Mouse (Mus musculus) frontal cortex, postnatal 25 days (tissue): ENCODE measurements around the gene Scn1b.

ENCODE experiments used
- DNase-seq, 2 experiments: peaks; one replicate each; pipeline ENCODE4 v3.0.0; 2022; ENCODE audit warnings: low spot score in 2 of 2

The Scn1b gene

DNA sequence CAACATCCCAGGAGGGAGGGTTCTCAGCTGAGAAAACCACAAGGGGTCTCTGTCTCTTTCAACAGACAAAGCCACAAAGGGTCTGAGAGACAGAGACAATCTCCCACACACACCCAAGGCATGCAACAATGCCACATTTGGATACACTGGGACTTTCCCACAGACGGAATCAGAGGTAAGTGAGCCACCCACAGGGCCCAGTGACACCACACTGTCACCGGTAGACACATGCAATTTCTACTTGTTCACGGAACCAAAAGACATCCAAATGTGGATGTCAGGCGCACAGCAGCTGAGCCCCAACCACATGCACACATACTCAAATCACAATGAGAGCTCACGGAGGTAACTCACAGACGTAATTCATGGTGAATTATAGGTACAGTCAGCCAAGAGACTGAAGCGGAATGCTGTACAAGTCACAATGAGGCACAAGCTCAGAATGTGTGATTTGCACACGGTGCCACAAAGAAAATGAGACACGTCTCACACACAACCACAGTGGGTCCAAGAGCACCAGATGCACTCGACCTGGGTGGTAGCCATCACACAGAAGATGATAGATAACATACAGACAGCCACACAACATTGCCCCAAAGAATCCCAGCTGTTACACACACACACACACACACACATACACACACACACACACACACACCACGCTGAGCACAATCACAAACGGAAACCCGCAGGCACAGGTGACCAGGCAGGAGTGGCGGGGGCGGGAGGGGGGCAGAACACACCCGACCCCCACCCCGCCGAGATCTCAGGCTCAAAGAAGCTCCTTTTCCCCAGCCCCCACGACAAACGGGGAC is 23.2 kb upstream of the Scn1b start:
- no peak for DNase-seq

DNA sequence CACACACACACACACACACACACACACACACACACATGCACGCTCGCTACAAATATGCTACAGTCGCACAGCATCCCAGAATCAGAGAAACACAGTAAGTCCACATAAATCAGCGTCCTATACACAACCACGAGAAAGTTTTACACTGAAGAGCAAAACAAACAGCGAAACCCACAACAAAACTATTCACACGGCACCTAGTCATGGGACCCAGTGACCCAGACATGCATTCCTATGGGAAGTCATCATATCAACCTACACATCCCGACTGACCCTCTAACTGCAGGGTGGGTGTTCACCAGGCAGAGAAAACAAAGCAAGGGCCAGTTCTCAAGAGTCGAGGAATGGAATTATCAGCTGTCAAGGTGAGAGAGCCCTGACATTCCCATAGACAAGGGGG is 22.5 kb upstream of the Scn1b start:
- no peak for DNase-seq

DNA sequence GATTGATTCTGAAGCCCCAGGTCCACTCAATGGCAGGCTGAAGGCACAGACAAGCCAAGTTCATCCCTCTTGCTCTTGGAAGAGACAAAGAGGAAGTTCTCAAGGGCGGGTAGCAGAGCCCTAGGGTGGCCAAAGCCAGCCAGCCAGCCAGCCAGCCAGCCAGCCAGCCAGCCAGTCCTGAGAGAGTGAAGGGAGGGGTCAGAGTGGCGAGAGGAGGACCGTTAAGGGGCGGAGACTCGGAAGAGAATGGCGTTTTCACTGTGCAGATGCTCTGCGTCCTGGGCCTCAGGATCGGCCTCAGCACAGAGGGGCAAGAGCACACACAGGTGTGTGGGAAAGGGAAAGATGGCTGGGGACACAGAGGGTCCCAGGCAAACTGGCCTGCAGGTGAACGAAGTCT is 22.0 kb upstream of the Scn1b start:
- DNase-seq: no peak

DNA sequence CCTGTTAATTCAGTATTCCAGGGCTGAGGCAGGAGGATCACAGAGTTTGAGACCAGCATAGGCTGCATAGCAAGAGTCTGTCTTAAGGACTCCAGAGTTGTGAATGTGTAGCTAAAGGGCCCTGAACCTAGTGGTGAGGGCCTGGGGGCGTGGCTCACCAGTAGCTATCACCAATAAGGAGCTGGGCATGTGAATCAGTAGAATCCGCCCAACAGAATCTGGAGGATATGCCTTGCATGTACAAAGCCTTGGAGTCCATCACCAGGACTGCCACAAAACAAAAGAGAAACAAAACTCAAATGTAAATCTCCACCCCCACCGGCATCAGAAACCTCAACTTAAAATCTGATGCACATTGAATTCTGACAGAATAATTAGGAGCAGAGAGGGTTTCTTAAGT is 21.3 kb upstream of the Scn1b start:
- DNase-seq: no peak

DNA sequence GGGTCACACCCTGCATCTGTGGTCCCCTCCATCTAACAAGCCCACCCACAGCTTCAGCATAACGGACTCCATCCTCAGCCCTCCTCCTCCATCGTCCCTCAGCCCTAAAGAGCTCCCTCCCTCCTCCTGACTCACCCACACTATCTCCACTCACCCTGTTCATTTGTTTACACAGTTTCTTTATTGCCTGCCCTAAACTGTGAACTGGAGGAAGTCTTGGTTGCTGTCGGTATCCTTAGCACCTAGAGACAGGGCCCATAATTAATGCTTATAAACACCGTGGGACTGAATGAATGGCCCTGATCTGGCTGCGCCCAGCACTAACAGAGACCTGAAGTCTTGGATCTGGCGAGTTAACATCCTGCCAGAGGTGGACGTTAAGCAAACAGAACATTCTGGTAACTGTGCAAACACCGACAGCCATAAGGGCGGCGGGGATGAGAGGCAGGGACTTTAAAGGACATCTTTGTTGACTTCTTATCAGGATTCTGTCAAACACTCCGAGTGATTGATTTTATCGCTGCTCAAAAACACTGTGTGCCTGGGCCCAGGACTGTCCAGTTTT is 18.9 kb upstream of the Scn1b start:
- DNase-seq: no peak

DNA sequence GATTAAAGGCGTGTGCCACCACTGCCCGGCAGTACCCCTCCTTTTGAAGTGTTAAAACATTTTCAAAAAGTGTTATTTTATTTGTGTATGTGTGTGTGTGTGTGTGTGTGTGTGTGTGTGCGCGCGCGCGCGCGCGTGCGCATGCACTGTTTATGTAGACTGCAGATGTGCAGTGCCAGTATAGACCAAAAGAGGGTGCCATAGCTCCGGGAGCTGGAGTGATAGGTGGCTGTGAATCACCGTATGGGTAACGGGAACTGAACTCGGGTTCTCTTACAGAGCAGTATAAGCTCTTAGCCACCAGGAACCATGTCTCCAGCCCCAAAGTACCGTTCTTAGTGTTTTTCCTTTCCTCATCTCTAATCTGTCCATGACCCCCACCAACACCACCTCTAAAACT is 18.1 kb upstream of the Scn1b start:
- no peak for DNase-seq

DNA sequence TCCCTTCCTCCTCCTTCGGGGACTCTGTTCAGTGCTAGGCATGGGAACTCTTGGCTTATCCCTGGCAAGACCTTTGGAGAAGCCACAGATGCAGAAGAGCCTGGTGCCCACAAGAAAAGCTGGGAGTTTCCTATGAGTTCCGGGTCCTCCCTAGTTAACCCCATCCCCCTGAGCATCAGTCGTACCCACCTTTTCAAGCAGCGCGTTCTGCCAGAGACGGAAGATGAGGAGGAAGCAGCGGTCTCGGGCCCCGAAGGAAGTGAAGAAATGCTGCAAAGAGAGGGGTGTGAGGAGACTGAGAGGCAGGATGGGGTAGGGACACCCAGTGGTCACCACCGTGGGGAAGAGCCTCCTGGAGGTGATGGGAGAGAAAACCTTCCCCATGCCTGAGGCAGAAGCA is 14.1 kb upstream of the Scn1b start:
- no peak for DNase-seq

DNA sequence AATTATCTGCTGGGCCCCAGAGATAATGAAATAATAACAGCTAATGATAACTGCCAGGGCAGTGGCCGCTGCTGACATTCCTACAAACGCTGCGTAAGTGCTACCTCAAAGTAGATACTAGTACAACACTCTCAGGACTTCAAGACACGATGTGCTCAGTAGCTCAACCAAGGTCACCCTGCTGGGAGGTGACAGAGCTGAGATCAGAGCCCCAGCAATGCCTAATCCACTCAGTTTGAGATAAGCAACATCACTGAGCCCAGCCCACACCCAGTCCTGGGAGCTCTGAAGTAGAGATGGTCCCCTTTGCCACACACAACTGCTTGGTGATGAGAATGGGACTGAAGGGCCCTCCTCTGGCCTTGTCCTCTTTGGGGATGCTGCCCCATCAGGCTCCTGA is 13.5 kb upstream of the Scn1b start:
- DNase-seq: no peak

DNA sequence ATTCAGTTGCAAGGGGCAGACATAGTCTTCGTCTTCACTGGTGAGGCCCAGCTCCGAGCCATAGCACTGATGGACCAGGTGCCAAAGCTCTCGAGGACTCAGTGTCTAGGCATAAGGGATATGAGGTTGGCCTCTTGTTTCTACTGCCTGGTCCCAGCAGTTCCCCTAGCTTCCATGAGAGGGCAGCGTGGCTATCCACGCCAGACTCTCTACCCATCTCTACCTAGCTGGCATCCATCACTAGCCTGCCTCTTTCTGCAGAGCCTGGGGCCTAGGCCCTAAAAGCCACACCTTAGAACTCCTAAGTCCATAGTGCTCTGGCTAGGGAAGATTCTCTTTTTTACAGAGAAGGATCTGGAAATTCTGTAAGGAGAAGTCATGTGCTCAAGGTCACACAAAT is 13.0 kb upstream of the Scn1b start:
- DNase-seq: no peak

DNA sequence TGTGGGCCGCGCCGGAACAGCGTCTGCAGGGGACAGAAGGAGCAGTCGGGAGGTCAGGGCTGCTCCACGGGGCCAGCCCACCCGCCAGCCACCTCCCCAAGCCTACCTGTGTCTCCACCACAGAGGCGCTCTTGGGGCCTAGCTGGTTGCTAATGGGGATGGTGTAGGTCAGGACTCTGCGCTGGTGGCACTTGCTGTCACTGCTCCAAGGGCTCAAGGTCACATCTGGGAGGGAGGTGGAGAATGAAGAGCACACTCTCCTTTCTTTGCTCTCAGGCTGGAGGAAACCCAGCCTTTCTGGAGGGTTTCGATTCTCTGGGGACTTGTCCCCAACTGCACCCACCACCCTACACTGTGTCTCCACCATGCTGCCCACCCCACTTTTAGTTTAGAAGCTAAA is 8.9 kb upstream of the Scn1b start:
- DNase-seq: no peak

DNA sequence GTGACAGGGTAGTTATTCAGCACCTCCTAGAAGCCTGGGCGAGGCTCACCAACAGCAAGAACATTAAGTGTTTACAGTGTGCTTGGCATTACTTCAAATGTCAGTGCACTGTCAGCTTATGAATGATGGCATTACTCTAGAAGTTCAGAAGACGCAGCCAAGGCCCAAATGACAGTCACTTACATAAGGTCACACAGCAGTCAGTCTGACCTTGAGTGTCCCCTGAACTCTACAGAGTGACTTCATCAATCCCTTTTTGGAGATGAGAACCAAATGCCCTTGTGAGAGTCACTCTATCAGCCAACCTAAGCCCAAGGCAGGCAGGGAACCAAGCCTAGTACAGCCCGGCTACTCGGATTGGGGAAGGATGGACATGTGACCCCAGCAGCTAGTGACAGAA is 5.1 kb upstream of the Scn1b start:
- no peak for DNase-seq

DNA sequence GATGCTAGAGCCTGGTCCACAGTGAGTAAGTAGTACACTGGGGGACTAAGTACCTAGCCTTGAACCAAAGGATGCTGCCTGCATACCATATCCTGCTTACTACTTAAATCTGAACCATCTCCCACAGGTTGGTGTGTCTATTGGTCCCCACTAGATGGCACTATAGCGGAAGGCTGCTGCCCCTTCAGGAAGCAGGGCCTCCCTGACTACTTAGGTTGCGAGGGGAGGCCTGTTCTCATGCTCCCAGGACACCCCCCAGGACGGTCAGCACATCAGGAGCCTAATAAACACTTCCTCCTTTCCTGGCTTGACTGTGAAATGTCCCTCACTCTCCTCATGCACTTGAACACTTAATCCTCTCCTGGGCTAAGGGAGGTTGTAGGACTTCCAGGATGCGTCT is 4.0 kb upstream of the Scn1b start:
- no peak for DNase-seq

DNA sequence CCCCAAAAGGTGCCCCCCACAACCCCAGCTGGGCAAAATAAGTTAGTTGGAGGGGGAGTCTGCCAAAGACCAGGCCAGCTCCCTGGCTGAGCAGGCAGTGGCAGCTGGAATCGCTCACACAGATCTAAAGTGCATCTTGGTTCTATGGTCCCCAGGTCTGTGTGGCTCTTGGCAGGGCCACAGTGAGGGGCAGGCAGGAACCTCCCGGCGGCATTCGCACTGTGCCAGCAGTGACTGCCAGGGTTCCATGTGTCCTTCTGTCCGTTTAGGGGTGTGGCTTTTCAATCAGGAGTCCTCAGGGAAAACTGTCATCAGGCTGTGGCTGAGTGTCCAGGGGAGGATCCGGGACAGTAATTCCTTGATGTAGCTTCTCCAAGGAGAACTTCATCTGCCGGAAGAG is 3.4 kb upstream of the Scn1b start:
- DNase-seq: no peak

DNA sequence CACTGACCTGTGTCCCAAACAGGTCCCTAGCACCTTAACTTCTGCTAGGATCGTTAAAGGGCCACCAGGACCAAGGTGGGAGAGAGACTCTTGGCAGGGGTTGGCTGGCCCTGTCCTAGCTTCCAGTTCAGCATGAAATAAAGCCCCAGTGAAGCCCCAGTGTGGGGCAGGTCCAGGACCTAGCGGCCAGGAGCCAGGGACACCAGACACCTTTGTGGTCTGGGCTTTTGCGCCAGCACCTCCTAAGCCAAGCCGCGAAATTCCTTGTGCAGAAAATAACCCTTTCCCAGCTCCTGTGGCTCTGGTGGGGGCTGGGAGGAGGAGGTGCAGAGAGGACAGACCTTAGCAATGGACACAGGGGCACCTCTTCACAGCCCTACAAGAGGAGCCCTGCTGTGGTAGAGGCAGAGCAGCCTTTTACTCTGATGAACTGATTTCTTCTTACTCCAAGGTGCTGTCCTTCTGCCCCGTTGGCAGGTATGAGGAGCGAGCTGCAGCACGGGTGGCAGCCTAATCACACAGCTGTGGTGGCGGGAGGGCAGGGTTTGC is 1.4 kb upstream of the Scn1b start:
- DNase-seq: no peak

DNA sequence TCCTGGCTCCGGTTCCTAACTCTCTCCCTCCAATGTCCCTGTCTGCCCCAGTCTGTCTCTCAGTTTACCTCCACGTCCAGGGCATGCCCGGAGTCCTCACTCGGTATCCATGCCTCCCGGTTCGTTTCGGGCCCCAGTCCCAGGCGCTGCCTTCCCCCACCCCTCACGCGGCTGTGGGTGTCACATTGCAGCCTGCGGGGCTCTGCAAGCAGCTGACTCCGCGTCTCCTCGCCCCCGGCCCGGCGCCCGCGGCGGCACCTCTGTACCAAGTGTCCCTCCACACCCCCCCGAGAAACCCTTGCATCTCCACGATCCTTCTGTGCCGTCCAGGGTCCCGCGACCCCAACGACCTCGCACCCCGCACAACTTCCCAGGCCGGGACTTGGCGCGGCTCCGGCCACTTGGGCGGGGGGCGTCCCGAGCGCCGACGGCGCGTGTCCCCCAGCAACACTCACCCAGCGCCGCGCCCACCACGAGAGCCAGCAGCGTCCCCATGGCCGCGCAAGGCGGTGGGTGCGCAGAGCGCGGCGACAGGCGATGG is 522 bp downstream of the Scn1b start:
- DNase-seq: no peak

DNA sequence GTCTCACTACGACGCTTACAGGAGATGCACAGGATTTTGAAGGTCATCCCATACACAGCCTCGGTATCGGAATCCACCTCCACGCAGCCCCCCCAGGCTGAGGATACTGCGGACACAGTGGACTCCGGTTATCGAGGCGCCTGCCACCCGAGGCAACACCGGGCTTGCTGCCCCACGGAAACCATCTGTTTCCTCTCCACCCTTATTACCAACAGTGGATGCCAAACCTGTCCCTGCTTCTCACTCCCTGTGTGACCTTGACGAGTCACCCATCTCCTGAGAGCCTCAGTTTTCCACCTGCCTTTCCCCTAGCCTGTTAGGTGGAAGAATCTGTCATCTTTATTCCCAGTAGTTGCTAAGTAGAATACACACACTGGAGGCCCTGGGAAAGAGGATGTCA is 1.7 kb downstream of the Scn1b start:
- no peak for DNase-seq

DNA sequence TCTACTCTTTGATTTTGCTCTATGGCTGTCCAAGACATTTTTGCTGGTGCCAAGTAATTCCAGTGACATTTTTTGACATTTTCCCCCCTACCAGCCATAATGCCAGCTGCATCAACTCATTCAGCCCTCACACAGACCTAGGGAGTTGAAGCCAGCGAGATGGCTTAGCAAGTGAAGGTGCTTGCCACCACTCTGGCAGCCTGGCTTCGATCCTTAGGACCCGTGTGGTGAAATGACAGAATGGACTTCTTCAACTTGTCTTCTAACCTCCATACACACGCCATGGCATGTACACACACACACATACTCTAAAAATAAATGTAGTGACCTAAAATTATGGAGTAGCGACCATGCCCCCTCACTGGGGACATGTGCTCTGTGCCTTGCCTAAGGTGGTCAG is 2.4 kb downstream of the Scn1b start:
- DNase-seq: no peak

DNA sequence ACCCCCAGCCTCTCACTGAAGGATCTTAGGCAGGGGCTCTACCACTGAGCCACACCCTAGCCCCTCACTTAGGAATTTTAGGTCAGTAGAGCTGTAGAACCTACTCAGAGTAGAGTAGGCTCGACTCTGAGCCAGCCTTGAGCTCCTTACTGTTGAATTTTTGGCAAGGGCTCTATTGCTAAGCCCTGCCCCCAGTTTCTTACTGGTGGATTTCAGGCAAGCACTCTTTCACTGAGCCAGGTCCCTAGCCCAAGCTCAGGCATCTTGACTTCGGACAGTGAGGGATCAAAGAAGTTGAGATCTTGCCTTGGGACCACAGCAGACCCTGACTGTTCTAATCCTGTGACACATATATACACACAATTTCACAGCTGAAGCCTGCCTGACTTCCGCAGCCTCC is 3.1 kb downstream of the Scn1b start:
- no peak for DNase-seq

DNA sequence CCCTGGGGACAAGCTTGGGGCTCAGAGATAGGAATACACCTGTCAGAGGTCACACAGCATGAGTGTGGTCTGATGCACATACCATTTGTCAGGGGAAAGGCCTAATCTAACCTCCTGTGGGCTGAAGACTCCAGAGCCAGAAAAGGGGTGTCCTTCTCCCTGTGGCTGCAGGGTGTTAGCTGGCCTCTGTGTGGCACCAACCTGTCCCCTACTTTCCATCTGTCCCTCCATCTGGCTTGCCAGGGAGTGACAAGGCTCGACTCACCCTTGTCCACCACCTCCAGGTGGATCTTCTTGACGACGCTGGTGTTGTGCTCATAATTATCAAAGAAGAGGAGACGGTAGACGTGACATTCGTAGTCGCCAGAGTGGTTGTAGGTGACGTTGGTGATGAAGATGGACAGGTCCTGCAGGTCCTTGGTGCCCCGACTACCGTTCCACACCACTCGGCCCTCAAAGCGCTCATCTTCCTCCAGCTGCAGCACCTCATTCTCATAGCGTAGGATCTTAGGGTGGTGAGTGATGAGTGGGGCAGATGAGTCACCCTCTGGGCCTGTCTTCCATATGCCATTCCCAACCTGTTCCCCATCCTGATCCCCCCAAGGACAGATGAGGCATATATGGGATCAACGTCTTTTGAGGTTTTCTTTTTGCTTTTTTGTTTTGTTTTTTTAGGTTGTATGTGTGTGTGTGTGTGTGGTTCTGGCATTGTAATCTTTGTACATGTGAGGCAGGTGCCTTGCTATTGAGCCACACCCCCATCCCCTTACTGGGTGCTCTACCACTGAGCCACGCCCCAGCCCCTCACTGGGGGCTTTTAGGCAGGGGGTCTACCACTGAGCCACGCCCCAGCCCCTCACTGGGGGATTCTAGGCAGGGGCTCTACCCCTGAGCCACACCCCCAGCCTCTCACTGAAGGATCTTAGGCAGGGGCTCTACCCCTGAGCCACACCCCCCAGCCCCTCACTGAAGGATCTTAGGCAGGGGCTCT is 3.9 kb downstream of the Scn1b start:
- no peak for DNase-seq

DNA sequence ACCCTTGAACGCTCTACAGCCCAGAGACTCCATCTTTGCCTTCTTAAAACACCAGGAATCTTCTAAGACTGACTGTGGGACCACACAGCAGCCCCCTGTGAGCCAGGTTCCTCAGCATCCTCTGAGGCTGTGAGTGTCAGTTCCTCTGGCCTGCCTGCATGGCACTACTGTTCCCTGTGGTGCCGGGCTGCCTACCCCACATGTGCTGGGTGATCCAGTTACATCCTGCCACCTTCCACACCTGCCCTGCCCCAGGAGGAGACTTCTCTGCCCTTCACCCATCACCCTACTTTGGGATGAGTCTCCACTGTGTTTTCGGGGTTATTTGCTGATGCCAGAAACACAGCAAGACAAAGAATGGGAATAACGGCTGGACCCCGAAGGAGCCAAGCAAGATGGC is 7.2 kb downstream of the Scn1b start:
- DNase-seq: no peak

DNA sequence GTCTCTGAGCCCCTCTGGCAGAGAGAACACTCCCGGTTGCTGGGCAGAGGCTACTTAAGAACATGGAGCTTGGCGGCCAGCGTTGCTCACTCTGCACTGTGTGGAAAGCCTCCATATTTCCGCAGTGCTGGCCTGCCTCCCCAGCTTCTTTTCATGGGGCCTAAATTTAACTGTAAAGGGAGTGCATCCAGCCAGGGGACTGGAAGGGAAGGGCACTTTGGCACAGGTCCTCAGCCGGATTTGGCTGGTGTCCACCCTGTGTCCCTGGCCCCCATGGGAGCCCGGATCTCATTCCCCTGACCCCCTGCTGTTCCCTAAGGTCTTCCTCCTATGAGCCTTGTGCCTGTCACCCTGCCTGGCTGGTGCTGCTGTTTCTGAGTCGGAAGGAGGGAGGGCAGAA is 8.3 kb downstream of the Scn1b start:
- DNase-seq: no peak

DNA sequence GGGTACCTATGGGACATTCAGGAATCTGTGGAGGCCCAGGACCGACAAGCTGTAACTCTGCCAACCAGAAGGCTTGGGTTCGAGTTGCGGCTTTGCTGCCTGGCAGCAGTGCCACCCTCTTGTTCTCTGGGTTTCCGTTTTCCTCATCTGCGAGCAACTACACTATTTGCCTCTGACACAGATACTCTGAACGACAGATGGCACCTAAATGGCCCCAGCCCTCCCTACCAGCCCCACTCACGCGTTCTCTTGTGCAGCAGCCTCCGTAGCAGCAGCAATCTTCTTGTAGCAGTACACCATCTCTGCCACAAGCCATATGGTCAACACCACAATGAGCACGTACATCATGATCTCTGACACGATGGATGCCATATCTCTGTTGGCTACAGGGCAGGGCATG is 9.3 kb downstream of the Scn1b start:
- DNase-seq: no peak
